Mouse (Mus musculus): ENCODE data around the gene Rabl6. TPM values are rescaled to one million over a fixed set of nuclear protein-coding genes. Genes with fewer than 3 reads are reported as not detected.
A peak's percentile ranks its signal among the peaks of the same experiment; 100 is the strongest.

Rabl6 gene
- total RNA-seq (2014; fragmentation: Nextera tagmentation) = 63.1 and 75.4 TPM in 2 replicates
- total RNA-seq (2017) = 61.3 and 71.0 TPM in 2 replicates

- ATAC-seq (replicated peaks; ENCODE audit: poor library complexity, severe bottlenecking) = peak; percentile 92
Observed at GRCm38 (mm10) chr2:25607761-25608622, at the start of gene Rabl6. Gene Rabl6 (minus strand): TSS chr2:25608521.

DNA sequence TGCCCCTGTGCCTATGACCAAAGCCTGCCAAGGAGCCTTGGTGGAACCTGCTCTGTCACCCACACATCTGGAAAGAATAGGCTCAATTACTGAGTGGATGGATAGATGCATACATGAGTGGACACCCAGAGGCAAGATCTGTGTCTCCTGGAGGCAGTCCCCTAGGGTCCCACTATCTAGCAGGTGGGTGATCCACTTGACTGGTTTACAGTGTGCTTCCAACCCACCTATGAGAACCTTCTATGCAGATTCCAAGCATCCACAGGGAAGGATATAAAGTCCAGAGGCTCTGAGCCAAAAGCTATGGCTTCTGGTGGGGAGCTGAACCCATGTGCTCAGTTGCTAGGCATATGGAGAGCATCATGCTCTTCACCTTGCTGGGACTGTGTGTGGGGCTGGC lies 49.3 kb upstream of the Rabl6 start, which contains the start of gene Lcn5:
Gene Lcn5, plus strand, starts transcription at position 301 of the 400 bp plus-strand sequence.
- ATAC-seq (replicated peaks; ENCODE audit: poor library complexity, severe bottlenecking) = no peak

DNA sequence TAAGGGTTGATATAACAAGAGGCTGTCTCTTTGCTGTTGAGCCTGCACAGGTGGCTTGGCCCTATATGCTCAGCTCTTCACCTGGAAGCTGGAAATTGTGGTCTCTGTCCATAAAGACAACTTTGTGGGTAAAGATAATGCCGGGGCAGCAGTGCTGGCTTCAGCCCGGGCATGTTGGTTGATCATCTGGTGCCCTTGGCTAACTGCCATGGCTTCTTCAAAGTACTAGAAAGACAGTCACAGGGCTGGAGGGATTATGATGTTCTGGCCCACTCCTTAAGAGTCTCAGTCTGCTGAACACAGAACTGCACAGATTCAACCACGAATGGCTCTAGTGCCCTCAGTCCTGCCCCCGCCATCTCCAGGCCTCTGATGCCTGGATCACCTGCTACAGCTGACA lies 48.9 kb upstream of the Rabl6 start:
- ATAC-seq (replicated peaks; ENCODE audit: poor library complexity, severe bottlenecking) = no peak

GRCm38 (mm10) chr2:25656691-25657090 lies 48.4 kb upstream of the Rabl6 start:
- ATAC-seq (replicated peaks; ENCODE audit: poor library complexity, severe bottlenecking) = no peak

GRCm38 (mm10) chr2:25654502-25654901 lies 46.2 kb upstream of the Rabl6 start:
- ATAC-seq (replicated peaks; ENCODE audit: poor library complexity, severe bottlenecking) = no peak

DNA sequence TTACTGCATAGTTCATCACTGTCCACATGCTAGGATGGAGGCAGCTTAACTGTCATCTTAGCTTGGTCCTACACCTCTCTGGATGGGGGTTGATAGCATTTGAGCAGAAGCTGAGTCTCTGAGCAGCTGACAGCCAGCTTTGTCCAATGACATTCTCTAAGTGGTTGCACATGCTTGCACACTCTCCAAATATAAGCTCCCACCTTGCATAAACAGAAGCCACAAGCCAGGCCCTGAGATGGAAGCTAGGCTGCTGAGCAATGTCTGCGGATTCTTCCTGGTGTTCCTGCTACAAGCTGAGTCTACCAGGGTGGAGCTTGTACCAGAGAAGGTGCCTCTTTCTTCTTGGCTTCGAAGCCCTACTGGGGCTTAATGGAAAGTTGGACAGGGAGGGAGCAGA lies 44.6 kb upstream of the Rabl6 start, which contains the start of gene Lcn8:
Gene Lcn8, plus strand, starts transcription at position 219 of the 400 bp plus-strand sequence.
- ATAC-seq (replicated peaks; ENCODE audit: poor library complexity, severe bottlenecking) = no peak

- no peak for ATAC-seq (replicated peaks; ENCODE audit: poor library complexity, severe bottlenecking)
Observed at GRCm38 (mm10) chr2:25639890-25640289, 31.6 kb upstream of the Rabl6 start.

GRCm38 (mm10) chr2:25634046-25634445 lies 25.7 kb upstream of the Rabl6 start:
- no peak for ATAC-seq (replicated peaks; ENCODE audit: poor library complexity, severe bottlenecking)

DNA sequence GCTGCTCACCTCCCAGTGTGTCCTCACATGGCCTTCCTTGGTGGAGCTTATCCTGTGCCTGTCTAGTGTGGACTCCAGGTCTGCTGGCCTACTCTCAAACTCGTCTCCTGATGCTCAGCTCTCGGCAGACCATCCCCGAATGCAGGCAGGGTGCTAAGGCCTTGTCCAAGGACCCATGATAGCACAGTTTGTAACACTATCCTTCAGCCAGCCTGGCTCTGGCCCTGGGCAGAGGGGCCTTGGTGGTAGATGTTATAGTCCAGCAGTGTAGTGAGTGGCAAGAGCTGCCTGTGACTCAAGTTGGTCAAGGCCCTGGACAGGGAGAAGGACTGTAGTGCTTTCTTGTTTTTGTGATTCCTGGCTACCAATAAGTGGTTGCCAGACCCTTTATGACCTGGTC lies 25.3 kb upstream of the Rabl6 start:
- ATAC-seq (replicated peaks; ENCODE audit: poor library complexity, severe bottlenecking) = no peak

DNA sequence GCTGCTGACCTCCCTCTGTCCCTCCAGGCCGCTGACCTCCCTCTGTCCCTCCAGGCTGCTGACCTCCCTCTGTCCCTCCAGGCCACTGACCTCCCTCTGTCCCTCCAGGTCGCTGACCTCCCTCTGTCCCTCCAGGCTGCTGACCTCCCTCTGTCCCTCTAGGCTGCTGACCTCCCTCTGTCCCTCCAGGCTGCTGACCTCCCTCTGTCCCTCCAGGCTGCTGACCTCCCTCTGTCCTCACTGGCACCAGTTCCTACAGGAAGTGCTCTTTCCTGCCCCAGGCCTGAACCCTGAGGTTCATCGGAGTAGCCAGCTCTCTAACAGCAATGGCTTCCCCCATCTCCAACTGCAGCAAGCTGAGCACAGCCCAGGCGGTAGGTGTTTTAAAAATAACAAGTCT lies 20.4 kb upstream of the Rabl6 start:
- no peak for ATAC-seq (replicated peaks; ENCODE audit: poor library complexity, severe bottlenecking)

- ATAC-seq (replicated peaks; ENCODE audit: poor library complexity, severe bottlenecking) = no peak
Observed at GRCm38 (mm10) chr2:25627811-25628210, 19.5 kb upstream of the Rabl6 start, which contains the start of gene Fcna. Gene Fcna (minus strand): TSS chr2:25628030.

DNA sequence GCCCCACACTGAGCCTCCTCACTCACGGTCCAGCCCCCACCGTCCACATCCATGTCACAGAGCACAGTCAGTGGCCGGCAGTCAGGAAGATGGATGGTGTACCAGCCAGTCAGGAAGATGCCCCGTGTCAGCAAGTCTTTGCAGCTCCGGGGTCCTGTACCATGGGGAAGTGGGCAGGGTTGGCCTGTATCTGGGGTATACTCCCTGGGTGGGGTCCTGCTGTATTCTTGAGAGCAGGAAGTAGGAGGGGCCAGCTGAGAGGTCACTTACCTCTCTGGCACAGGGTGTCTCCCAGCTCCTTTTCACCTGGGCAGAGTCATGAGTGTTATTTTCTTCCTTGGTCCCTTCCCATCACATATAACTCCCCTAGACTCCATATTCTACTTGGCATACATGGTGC lies 17.7 kb upstream of the Rabl6 start:
- ATAC-seq (replicated peaks; ENCODE audit: poor library complexity, severe bottlenecking) = no peak

- ATAC-seq (replicated peaks; ENCODE audit: poor library complexity, severe bottlenecking) = peak; percentile 89
Observed at GRCm38 (mm10) chr2:25621229-25622200, 13.2 kb upstream of the Rabl6 start, which contains the start of gene Tmem141. Gene Tmem141 (minus strand): TSS chr2:25622005.

DNA sequence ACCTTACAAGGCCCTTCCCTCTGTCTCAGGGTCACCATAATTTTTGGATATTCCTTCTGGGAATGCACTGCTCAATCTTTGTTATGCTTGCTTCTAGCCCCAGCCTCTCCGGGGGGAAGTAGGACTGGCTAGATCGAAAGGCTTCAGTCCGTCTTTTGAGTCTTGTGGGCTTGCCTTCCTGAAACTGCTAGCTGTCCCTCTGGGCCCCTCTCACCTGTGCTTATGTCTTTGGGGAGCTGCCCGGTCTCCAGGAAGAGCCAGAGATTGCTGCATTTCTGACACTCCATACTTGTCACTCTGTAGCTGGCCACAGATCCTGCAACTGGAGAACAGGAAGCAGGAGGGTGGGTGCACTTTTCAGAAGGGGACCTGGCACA lies 12.5 kb upstream of the Rabl6 start:
- ATAC-seq (replicated peaks; ENCODE audit: poor library complexity, severe bottlenecking) = peak; percentile 17

DNA sequence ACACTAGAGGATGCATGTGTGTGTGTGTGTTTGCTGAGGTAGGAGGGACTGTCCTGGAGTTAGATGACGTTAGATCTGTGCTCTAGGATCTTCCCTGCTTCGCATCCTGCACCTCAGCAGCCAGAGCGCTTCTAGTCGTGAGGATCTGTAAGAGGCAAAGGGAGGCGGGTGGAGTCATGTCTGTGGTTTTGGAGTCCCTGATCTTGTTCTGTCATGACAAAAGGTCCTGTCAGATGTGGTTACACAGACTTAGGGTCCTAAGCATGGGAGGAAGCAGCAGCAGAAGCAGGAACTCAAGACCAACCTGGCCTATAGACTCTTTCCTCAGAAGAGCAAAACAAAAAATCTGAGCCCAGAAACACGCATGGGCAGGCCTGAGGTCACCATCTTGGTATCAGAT lies 12.1 kb upstream of the Rabl6 start:
- ATAC-seq (replicated peaks; ENCODE audit: poor library complexity, severe bottlenecking) = no peak

DNA sequence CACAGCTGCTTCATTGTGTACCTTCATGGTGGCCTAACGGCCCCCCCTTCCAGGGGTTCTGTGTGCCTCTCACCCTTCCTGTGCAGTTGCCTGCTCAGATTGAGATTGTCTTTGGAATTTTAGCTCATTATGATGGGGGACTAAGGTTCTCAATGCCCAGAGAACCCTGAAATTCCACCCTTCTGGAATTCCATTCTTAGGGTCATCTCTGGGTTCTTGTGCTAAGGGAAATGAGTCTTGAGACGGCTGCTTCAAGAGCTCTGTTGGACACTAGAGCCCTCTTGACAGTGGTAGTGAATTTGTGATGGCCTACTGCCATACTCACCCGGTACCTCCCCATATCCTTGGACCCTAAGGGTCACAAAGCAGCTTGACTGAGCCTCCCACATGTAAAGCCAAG lies 9.3 kb upstream of the Rabl6 start, which contains the start of gene Ccdc183:
Gene Ccdc183, minus strand, starts transcription at position 101 of the 400 bp plus-strand sequence.
- ATAC-seq (replicated peaks; ENCODE audit: poor library complexity, severe bottlenecking) = no peak

DNA sequence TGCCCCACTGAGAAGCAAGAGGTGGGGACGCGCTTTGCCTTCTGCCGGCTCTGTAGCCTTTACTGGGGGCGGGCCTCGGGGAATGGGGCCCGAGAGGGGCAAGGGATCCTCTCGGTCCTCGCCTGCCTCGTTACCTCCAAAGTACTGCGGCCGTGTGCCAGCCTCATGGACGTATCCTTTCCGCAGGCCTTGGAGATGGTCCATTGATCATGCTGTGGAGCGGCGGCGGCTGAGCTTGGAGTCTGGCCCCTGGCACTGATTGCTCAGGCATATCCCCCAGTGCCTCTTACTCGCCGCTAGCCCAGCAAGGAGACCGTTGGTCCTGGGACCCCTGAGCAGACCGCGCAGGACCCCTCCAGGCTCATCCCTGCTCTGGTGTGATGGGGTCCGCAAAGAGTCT lies 8.1 kb upstream of the Rabl6 start:
- no peak for ATAC-seq (replicated peaks; ENCODE audit: poor library complexity, severe bottlenecking)

- peak; percentile 26; the same call in 1 of the 2 replicates for ATAC-seq (replicated peaks; ENCODE audit: poor library complexity, severe bottlenecking)
Observed at GRCm38 (mm10) chr2:25608671-25609070, 350 bp upstream of the Rabl6 start.

GRCm38 (mm10) chr2:25602526-25602925 lies 5.8 kb downstream of the Rabl6 start:
- no peak for ATAC-seq (replicated peaks; ENCODE audit: poor library complexity, severe bottlenecking)

DNA sequence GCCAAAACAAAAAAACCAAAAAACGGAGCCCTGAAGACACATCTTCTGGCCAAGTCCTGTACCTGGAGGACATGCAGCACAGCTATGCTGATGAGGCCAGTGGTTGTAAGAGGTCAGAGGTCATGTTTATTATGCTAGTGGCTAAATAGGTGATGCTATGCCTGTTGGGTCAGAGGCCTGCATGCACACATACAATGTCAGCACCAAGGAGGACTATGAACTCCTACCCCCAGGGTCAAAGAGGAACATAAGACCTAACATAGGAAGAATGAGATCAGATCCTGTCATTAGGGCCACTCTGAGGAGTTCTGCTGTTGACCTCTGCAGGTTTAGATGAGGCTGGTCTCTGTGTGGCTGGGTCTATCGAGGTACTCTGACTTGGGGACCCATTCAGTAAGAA lies 8.3 kb downstream of the Rabl6 start:
- no peak for ATAC-seq (replicated peaks; ENCODE audit: poor library complexity, severe bottlenecking)

DNA sequence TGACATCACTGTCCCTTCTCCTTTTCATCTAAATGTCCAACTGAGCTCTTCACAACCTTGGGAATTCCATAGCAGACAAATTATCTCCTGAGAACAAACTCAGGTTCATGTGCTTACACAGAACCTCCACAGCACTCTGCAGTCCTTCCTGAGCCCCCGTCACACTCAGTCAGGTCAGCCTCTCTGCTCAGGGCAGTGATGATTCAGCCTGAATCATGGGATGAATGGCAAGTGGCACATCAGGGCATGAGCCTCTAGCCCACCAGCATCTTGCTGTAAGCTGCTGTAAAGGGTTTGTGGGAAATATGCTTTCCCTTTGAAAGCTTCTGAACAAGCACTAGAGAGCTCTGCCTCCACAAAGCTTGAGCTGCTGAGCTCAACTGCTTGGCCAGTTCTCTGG lies 9.6 kb downstream of the Rabl6 start:
- no peak for ATAC-seq (replicated peaks; ENCODE audit: poor library complexity, severe bottlenecking)
